Mouse (Mus musculus): ENCODE data around the gene Slc26a11.

DNA sequence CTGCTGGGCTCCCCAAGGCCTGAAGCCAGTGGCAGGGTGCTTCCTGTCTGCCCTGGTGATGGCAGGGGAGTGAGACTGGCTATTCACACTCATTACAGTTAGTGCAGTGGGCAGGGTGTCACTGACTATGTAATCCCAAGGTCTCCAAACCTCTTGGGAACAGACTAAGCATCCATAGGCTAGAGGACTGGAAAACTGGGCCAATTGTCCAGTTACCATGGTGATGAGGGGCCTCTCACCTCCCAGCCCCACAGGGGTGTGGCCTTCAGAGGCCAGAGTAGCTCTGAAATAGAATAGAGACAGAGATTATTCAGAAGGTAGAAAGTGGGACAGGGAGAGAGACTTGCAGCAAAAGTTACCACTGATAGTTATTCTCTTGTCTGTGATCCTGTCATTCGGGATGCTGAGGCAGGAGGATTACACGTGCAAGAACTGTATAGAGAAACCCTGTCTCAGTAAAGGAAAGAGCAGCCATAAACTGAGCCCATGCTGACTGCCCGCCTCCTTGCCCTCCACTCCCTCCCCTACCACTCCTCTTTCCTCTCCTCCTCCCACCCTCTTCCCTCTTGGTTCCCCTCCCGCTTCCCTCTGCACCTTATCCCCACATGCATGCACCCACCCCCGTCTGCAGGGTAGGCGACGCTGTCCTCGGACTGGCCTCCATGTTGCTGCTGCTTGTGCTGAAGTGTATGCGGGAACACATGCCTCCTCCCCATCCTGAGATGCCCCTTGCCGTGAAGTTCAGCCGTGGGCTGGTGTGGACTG lies 7.6 kb downstream of the Slc26a11 start:
- TF ChIP-seq CTCF (IDR thresholded peaks at IDR 0.05; ENCODE audit: low read depth) (no peak), EP300 (IDR thresholded peaks at IDR 0.05; ENCODE audit: low read depth) (no peak)

Measured in liver, embryonic 14.5 days (tissue).